Mouse (Mus musculus) c-Kit-positive CD71-negative TER-119-negative erythroid progenitor cells, embryonic 14.5 days (primary cell): ENCODE measurements around the gene Slc25a48.

Experiments used
- DNase-seq: peaks from one replicate; pipeline ENCODE4 v3.0.0-alpha.2; 2013; ENCODE audit warnings: low read depth

Slc25a48 gene

GRCm38 (mm10) chr13:56509796-56510195, 71.6 kb downstream of the Slc25a48 start:
- no peak for DNase-seq

GRCm38 (mm10) chr13:56513595-56513994, 75.4 kb downstream of the Slc25a48 start:
- no peak for DNase-seq

GRCm38 (mm10) chr13:56516311-56516710, 78.2 kb downstream of the Slc25a48 start:
- DNase-seq, result no peak

GRCm38 (mm10) chr13:56516816-56517215, 78.7 kb downstream of the Slc25a48 start:
- DNase-seq, result no peak

- DNase-seq, result peak; percentile 79
Measured at GRCm38 (mm10) chr13:56522081-56522820, 84.1 kb downstream of the Slc25a48 start, which contains the start of gene Fbxl21. Gene Fbxl21, plus strand, starts transcription at chr13:56522472.

GRCm38 (mm10) chr13:56522821-56523167, 84.6 kb downstream of the Slc25a48 start:
- DNase-seq, result no peak
